Mouse (Mus musculus) urinary bladder, postnatal 36 days (tissue): ENCODE results near the gene Depp1.
"Not testable (repeated sequence)": the region's sequence is repeated elsewhere in the genome, so short reads cannot be mapped to it uniquely, and the experiment has no call there.

Source experiments
- DNase-seq, 2 experiments: peaks; one replicate each; pipeline ENCODE4 v3.0.0; 2022; ENCODE audit warnings: low spot score in 2 of 2, mixed read lengths in 1 of 2

Depp1 gene

GRCm38 (mm10) chr6:116650406-116650805, at the start of gene Depp1:
Gene Depp1, plus strand, starts transcription at chr6:116650609.
- peak; percentile 70 to 86 for DNase-seq

DNA sequence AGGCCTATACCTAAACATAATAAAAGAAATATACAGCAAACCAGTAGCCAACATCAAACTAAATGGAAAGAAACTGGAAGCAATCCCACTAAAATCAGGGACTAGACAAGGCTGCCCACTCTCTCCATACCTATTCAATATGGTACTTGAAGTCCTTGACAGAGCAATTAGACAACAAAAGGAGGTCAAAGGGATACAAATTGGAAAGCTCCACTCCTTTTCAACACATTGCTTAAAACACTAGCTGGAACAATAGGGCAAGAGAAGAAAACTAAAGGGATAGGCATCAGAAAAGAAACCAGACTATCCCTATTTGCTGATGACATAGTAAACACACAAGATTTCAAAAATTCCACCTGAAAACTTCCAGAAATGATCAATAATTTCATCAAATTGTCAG, 49.4 kb upstream of the Depp1 start:
- not testable (repeated sequence) for DNase-seq

- DNase-seq: no peak
These were observed 43.2 kb upstream of the Depp1 start for GRCm38 (mm10) chr6:116607230-116607629.

GRCm38 (mm10) chr6:116615719-116616118, 34.7 kb upstream of the Depp1 start:
- DNase-seq: no peak

DNA sequence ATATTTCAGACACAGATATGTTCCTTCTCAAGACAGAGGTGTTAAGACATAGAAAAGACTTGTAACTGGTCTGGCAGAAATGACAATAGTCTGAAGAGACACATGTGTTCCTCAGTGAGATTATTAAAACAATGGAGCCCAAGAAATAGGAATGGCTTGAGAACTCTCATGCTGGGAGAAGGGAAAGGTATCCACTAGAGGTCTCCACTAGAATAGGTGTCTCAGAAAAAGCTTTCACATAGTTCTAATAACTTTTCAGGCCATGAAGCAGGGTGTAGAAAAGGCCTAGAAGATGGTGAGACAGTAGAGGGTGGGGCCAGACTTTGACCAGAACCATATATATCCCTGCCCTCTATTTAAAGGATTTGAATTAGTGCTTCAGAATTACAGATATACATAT, 32.3 kb upstream of the Depp1 start:
- no peak for DNase-seq

- DNase-seq: no peak
These were observed 28.9 kb upstream of the Depp1 start for GRCm38 (mm10) chr6:116621318-116622023.

GRCm38 (mm10) chr6:116626417-116626816, 24.0 kb upstream of the Depp1 start:
- DNase-seq: not testable (repeated sequence)

- no peak for DNase-seq
These were observed 22.3 kb upstream of the Depp1 start for GRCm38 (mm10) chr6:116628095-116628494.

DNA sequence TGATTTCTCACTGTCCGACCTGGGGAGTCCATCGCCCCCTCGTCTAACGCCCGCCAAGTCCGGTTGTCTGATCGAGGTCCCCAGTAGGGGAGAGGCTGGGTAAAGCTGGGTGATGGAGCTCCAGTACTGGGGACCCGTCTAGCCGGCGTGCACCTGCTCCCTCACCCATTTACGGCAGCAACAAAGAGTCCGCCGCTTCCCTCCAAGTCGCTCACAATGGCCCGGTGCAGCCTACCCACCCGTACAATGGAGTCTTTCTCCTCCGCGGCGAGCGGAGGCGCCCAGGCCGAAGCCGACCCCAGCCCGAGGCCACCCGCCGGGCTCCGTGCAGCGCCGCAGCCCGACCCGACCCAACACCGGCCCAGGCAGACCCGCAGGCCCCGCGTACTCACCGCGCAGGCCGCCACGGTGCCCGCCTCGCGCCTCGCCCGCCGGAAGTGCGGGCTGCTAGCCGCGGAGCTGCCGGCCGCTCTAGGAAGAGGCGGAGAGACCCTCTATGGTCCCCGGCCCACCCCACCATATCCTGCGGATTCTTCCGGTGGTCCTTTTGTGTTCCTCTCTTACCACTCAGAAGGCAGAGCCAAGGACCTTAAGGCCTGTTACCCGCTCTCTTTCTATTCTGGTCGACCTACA, 21.8 kb upstream of the Depp1 start, which contains the start of gene Zfp422:
Gene Zfp422, minus strand, starts transcription at position 461 of the 633 bp plus-strand sequence.
- peak; percentile 52 to 58 for DNase-seq

- DNase-seq: no peak
These were observed 20.6 kb upstream of the Depp1 start for GRCm38 (mm10) chr6:116629766-116630165.

DNA sequence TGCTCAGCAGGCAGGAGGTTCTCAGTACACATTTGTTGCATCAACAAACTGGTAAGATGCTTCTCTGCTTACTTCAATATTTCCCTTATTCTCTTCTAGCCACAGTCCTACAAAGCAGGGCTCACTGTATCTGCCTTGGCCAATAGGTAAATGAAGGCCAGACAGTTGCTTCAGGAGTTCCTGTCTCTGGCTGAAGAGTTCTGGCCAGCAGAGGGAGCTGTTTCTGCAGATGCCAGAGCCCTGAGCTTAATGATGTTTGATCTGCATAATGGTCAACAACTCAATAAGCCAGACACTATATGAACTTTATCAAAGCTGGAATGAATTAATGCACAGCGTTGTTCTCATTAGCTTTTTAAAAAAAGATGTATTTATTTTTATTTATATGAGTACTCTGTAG, 18.3 kb upstream of the Depp1 start:
- DNase-seq: peak; percentile 73 to 82

DNA sequence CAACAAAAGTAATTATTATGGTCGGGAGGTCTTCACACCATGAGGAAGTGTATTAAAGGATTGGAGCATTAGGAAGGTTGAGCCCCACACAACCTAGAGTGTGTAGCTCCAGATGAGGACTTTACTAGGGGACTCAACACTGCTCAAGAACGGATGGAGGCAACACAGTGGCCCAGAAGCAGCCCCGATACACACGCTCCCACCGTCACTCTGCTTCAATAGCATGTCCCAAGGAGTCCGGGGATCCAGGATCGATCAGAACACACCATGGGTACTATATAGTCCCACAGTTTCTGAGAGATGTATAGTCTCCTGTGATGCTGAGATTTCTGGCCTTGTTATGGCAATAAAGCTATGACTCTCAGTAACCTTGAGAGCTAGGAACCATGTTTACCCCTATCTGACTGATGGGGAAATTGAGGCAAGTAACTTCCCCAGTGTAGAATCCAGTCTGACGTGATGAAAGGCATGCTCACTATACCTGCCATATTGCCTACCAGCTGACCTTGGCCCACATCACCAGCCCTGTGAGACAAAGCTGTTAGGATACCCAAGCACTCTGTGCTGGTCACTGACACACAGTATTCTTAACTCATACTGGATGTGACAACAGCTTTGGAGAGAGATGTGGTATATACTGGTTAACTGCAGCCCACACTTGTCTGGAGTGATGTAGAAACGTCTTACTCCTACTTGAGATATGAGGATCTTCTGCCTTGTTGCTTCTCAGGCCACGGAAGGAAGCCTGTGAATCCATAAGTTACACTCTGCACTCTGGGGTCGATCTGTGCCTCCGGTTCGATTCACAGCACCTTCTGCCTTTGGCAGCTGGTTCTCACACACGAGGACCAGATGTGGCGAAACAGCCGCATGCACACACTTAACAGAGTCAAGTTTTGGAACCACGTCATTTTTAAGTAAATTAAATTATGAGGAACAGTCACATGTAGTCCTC, 16.4 kb upstream of the Depp1 start:
- DNase-seq: no peak

DNA sequence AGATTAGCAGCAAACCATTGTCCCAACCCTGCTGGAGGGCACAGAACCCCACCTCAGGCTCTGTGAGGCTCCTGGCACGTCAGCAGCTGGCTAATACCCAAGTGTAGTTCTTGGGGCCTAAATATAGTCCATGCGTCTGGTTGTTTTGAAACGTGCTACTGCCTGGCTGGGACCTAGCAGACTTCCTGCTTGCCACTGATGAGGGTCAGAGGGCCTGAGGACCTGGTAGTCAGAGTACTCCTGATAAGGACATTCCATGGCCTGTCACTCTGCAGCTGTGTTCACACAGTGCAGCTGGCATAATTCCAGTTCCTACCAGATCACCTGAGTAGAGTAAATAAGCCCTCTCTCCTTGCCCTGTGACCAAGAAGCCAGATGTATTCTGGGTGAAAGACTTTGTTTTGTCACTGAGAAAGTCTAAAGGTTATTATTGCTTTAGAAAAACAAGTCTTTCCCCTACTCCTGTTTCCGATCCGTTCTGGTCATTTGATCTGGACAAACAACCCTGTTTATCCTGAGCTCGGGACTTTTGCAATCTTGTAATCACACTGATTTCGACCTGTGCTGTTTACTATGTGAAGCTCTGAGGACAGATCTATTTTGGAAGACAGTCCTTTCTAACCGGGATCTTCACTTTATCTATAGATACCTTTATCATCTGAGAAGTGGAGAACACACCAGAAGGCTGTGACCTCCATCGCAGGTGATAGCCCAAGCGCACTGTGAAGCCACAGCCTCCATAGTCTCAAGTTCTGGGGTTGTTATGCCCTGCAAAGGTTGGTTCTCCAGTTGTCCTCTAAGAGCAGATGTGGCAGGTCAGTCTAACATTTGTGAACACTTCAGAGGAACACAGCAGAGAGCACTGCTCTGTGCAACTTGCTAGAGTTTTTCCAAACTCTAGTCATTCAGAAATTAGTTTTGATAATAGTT, 14.9 kb upstream of the Depp1 start:
- DNase-seq: peak; percentile 58 to 82

- DNase-seq: no peak
These were observed 13.7 kb upstream of the Depp1 start for GRCm38 (mm10) chr6:116636581-116637235.

- peak in 1 of 2 experiments; percentile 40 for DNase-seq
These were observed 12.9 kb upstream of the Depp1 start for GRCm38 (mm10) chr6:116637496-116637895.

GRCm38 (mm10) chr6:116638871-116639270, 11.5 kb upstream of the Depp1 start:
- no peak for DNase-seq

GRCm38 (mm10) chr6:116639663-116640062, 10.7 kb upstream of the Depp1 start:
- no peak for DNase-seq

- no peak for DNase-seq
These were observed 7.5 kb upstream of the Depp1 start for GRCm38 (mm10) chr6:116642942-116643341.

- no peak for DNase-seq
These were observed 6.5 kb upstream of the Depp1 start for GRCm38 (mm10) chr6:116643881-116644280.

DNA sequence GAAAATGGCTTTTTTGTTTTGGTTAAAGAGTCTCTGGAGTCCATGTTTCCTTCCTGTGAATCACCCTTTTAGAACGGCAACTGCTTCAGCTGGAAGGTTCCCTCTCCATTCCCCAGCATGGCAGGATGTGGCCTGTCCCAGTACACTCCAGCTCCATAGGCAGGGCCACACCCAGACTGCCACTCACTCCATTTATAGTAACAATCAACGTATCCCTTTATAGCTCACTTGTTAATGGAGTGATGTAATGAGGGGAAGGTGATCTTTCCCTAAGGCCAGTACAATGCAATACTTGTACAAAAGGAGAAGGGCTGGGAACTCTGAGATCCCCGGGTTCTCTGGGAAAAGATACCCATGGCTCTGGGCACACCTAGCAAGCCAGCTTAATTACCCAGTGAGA, 6.1 kb upstream of the Depp1 start:
- no peak for DNase-seq
